Mouse (Mus musculus) forebrain, postnatal 0 days (tissue): ENCODE results near the gene Mtmr14. TPM values are rescaled to one million over a fixed set of nuclear protein-coding genes. Genes with fewer than 3 reads are reported as not detected.

Source experiments
- ATAC-seq: fragments of 200-750 bp; cut with Nextera tagmentation; 2 replicates; pipeline ENCODE4 v1.8.0; 2017; ENCODE audit warnings: mild to moderate bottlenecking, moderate library complexity
- DNase-seq: peaks from one replicate; pipeline ENCODE4 v3.0.0-alpha.2; 2015
- H3K27ac ChIP-seq: fragments of 300-500 bp; sonication (generic); 2 replicates; pipeline ENCODE4 v1.5.1; 2014; ENCODE audit warnings: low read depth, mild to moderate bottlenecking, antibody characterized with exemption, low read length, moderate library complexity, mixed read lengths
- H3K27me3 ChIP-seq: fragments of 300-500 bp; sonication (generic); 2 replicates; pipeline ENCODE4 v1.6.1; 2014; ENCODE audit warnings: mild to moderate bottlenecking, low read length, mixed read lengths; ENCODE audit not compliant: insufficient read depth
- H3K36me3 ChIP-seq: fragments of 300-500 bp; sonication (generic); 2 replicates; pipeline ENCODE4 v1.6.1; 2014; ENCODE audit warnings: mild to moderate bottlenecking, moderate library complexity; ENCODE audit not compliant: insufficient read depth
- H3K4me1 ChIP-seq: fragments of 300-500 bp; sonication (generic); 2 replicates; pipeline ENCODE4 v1.6.1; 2014; ENCODE audit warnings: antibody characterized with exemption; ENCODE audit not compliant: insufficient read depth
- H3K4me2 ChIP-seq: fragments of 300-500 bp; sonication (generic); 2 replicates; pipeline ENCODE4 v1.6.1; 2014; ENCODE audit warnings: low read depth, mild to moderate bottlenecking, moderate library complexity
- H3K4me3 ChIP-seq: fragments of 300-500 bp; sonication (generic); 2 replicates; pipeline ENCODE4 v1.5.1; 2014; ENCODE audit warnings: low read depth, low read length, mixed read lengths
- H3K9ac ChIP-seq: fragments of 300-500 bp; sonication (generic); 2 replicates; pipeline ENCODE4 v1.6.1; 2014; ENCODE audit warnings: mild to moderate bottlenecking
- H3K9me3 ChIP-seq: fragments of 300-500 bp; sonication (generic); 2 replicates; pipeline ENCODE4 v1.6.1; 2016; ENCODE audit warnings: low read length
- CTCF ChIP-seq: sonication (generic); IDR thresholded peaks from 2 replicates; pipeline ENCODE4 v1.5.1; 2016; ENCODE audit warnings: antibody characterized with exemption, control low read depth, low read depth
- WGBS: fragments of 180-500 bp; shearing (Covaris S2); extraction: QIAGEN DNeasy Blood & Tissue Kit; methylation state at CpG from one replicate; pipeline ENCODE4 v1.1.7; 2014; 5-methylcytosine and 5-hydroxymethylcytosine counted together
- polyA plus RNA-seq: library from polyadenylated mRNA; unstranded; fragments of >200 nt; fragmentation: Nextera tagmentation; extraction: Ambion mirVana; gene quantifications from 2 replicates; pipeline ENCODE4 v1.2.1, GENCODE M21; 2015
- total RNA-seq: library from RNA; depleted of rRNA; stranded (reverse); fragments of >200 nt; gene quantifications from 2 replicates; pipeline ENCODE4 v1.2.3, GENCODE M21; 2014

Mtmr14 gene
- total and polyA plus RNA-seq, 2 experiments from 2014 or later = 35.0 to 42.9 TPM

- H3K9ac ChIP-seq = no peak overlapping the region
- H3K36me3 ChIP-seq = peaks cover 77% of the 10 kb centered on the region
- H3K9me3 ChIP-seq = no peaks in the 10 kb centered on the region
- DNase-seq (no peak), ATAC-seq (no peak)
- H3K4me3 ChIP-seq = no peak overlapping the region
- TF ChIP-seq CTCF = no peak
- H3K27me3 ChIP-seq = no peaks in the 10 kb centered on the region
- no peak overlapping the region for H3K4me2 ChIP-seq
- H3K27ac ChIP-seq = no peak overlapping the region
- H3K4me1 ChIP-seq = no peaks in the 10 kb centered on the region
Observed at GRCm38 (mm10) chr6:113254899-113255298, 17.3 kb downstream of the Mtmr14 start.

- no peak overlapping the region for H3K27ac ChIP-seq
- no peak overlapping the region for H3K4me3 ChIP-seq
- no peaks in the 10 kb centered on the region for H3K9me3 ChIP-seq
- no peaks in the 10 kb centered on the region for H3K27me3 ChIP-seq
- TF ChIP-seq CTCF = no peak
- peaks cover 82% of the 10 kb centered on the region for H3K36me3 ChIP-seq
- no peaks in the 10 kb centered on the region for H3K4me1 ChIP-seq
- no peak overlapping the region for H3K4me2 ChIP-seq
- no peak overlapping the region for H3K9ac ChIP-seq
- DNase-seq (no peak), ATAC-seq (no peak)
- 90% methylated on average over 8 of the region's 8 CpGs for WGBS
Observed at GRCm38 (mm10) chr6:113261174-113261858, 23.7 kb downstream of the Mtmr14 start.

GRCm38 (mm10) chr6:113263531-113263930, 25.9 kb downstream of the Mtmr14 start:
- Histone ChIP-seq H3K9me3 (no peaks in the 10 kb centered on the region), H3K4me3 (no peak overlapping the region), H3K27me3 (no peaks in the 10 kb centered on the region), H3K4me1 (no peaks in the 10 kb centered on the region), H3K4me2 (no peak overlapping the region), H3K36me3 (peaks cover 86% of the 10 kb centered on the region), H3K27ac (no peak overlapping the region), H3K9ac (no peak overlapping the region)
- DNase-seq (no peak), ATAC-seq (no peak)
- 88% methylated on average over 6 of the region's 6 CpGs for WGBS
- TF ChIP-seq CTCF = no peak

GRCm38 (mm10) chr6:113264429-113264828, 26.8 kb downstream of the Mtmr14 start:
- no peak for TF ChIP-seq CTCF
- H3K27ac ChIP-seq = no peak overlapping the region

GRCm38 (mm10) chr6:113266996-113267655, 29.5 kb downstream of the Mtmr14 start:
- Histone ChIP-seq H3K36me3 (peaks cover 92% of the 10 kb centered on the region), H3K4me2 (no peak overlapping the region), H3K9ac (no peak overlapping the region), H3K27ac (no peak overlapping the region), H3K9me3 (no peaks in the 10 kb centered on the region), H3K27me3 (no peaks in the 10 kb centered on the region), H3K4me1 (no peaks in the 10 kb centered on the region), H3K4me3 (no peak overlapping the region)
- 93% methylated on average over 7 of the region's 7 CpGs for WGBS
- DNase-seq (no peak), ATAC-seq (no peak)
- TF ChIP-seq CTCF = no peak

More at GRCm38 (mm10) chr6:113264429-113264828, 26.8 kb downstream of the Mtmr14 start:
- WGBS = 93% methylated on average over 8 of the region's 8 CpGs
- Histone ChIP-seq H3K36me3 (peaks cover 88% of the 10 kb centered on the region), H3K4me2 (no peak overlapping the region), H3K27me3 (no peaks in the 10 kb centered on the region), H3K9me3 (no peaks in the 10 kb centered on the region), H3K9ac (no peak overlapping the region), H3K4me1 (no peaks in the 10 kb centered on the region), H3K4me3 (no peak overlapping the region)
- DNase-seq (no peak), ATAC-seq (no peak)

- H3K9ac ChIP-seq = no peak overlapping the region
- DNase-seq (no peak), ATAC-seq (no peak)
- peaks cover 92% of the 10 kb centered on the region for H3K36me3 ChIP-seq
- H3K27me3 ChIP-seq = no peaks in the 10 kb centered on the region
- no peak overlapping the region for H3K27ac ChIP-seq
- H3K4me1 ChIP-seq = no peaks in the 10 kb centered on the region
- TF ChIP-seq CTCF = no peak
- WGBS = 100% methylated on average over 1 of the region's 1 CpGs
- H3K4me3 ChIP-seq = no peak overlapping the region
- no peaks in the 10 kb centered on the region for H3K9me3 ChIP-seq
- H3K4me2 ChIP-seq = no peak overlapping the region
Observed at GRCm38 (mm10) chr6:113267988-113268387, 30.3 kb downstream of the Mtmr14 start.

- Histone ChIP-seq H3K27ac (no peak overlapping the region), H3K27me3 (no peaks in the 10 kb centered on the region), H3K36me3 (peaks cover 89% of the 10 kb centered on the region), H3K4me3 (no peak overlapping the region), H3K9me3 (no peaks in the 10 kb centered on the region), H3K4me2 (no peak overlapping the region), H3K4me1 (no peaks in the 10 kb centered on the region), H3K9ac (no peak overlapping the region)
- DNase-seq (no peak), ATAC-seq (no peak)
- no peak for TF ChIP-seq CTCF
- WGBS = 73% methylated on average over 3 of the region's 3 CpGs
Observed at GRCm38 (mm10) chr6:113272365-113272764, 34.7 kb downstream of the Mtmr14 start.
